Mouse (Mus musculus) liver, postnatal 0 days (tissue): ENCODE data around the gene Ift22. TPM values are rescaled to one million over a fixed set of nuclear protein-coding genes. Genes with fewer than 3 reads are reported as not detected.

Experiments
- ATAC-seq: fragments of 200-750 bp; cut with Nextera tagmentation; 2 replicates; pipeline ENCODE4 v1.8.0; 2017; ENCODE audit warnings: mild to moderate bottlenecking, moderate library complexity
- DNase-seq: peaks from one replicate; pipeline ENCODE4 v3.0.0-alpha.2; 2016
- H3K27ac ChIP-seq: fragments of 300-500 bp; sonication (generic); 2 replicates; pipeline ENCODE4 v1.5.1; 2014; ENCODE audit warnings: antibody characterized with exemption, moderate library complexity, mild to moderate bottlenecking, low read depth
- H3K27me3 ChIP-seq: fragments of 300-500 bp; sonication (generic); 2 replicates; pipeline ENCODE4 v1.6.1; 2014; ENCODE audit warnings: low read length, control low read depth, mixed read lengths; ENCODE audit not compliant: insufficient read depth
- H3K36me3 ChIP-seq: fragments of 300-500 bp; sonication (generic); replicated peaks from 2 replicates; pipeline ENCODE4 v1.6.1; 2014; ENCODE audit warnings: mild to moderate bottlenecking, control low read depth, low read length, moderate library complexity, mixed read lengths; ENCODE audit not compliant: insufficient read depth
- H3K4me1 ChIP-seq: fragments of 300-500 bp; sonication (generic); 2 replicates; pipeline ENCODE4 v1.6.1; 2014; ENCODE audit warnings: antibody characterized with exemption, mild to moderate bottlenecking, control low read depth; ENCODE audit not compliant: insufficient read depth
- H3K4me2 ChIP-seq: fragments of 300-500 bp; sonication (generic); 2 replicates; pipeline ENCODE4 v1.6.1; 2014; ENCODE audit warnings: low read depth, mild to moderate bottlenecking, low read length, moderate library complexity, mixed read lengths
- H3K4me3 ChIP-seq: fragments of 300-500 bp; sonication (generic); 2 replicates; pipeline ENCODE4 v1.5.1; 2014; ENCODE audit warnings: low read depth, low read length
- H3K9ac ChIP-seq: fragments of 300-500 bp; sonication (generic); replicated peaks from 2 replicates; pipeline ENCODE4 v1.6.1; 2014; ENCODE audit warnings: mild to moderate bottlenecking, moderate library complexity
- H3K9me3 ChIP-seq: fragments of 300-500 bp; sonication (generic); 2 replicates; pipeline ENCODE4 v1.6.1; 2016; ENCODE audit warnings: mild to moderate bottlenecking, control low read depth, low read length, mixed read lengths
- CTCF ChIP-seq: sonication (generic); IDR thresholded peaks from 2 replicates; pipeline ENCODE4 v1.5.1; 2016; ENCODE audit warnings: antibody characterized with exemption, low read depth
- EP300 ChIP-seq: IDR thresholded peaks from 2 replicates; pipeline ENCODE4 v1.6.1; 2016; ENCODE audit warnings: antibody characterized with exemption, low read depth, mild to moderate bottlenecking
- whole genome bisulfite sequencing: fragments of 180-500 bp; shearing (Covaris S2); extraction: QIAGEN DNeasy Blood & Tissue Kit; methylation state at CpG from one replicate; pipeline ENCODE4 v1.1.7; 2014; ENCODE audit not compliant: insufficient replicate concordance; 5-methylcytosine and 5-hydroxymethylcytosine counted together
- polyA plus RNA-seq: library from polyadenylated mRNA; unstranded; fragments of >200 nt; fragmentation: Nextera tagmentation; extraction: Ambion mirVana; gene quantifications from 2 replicates; pipeline ENCODE4 v1.2.1, GENCODE M21; 2015

Gene Ift22
- polyA plus RNA-seq, 1 experiment from 2014 or later = 9.8 TPM

DNA sequence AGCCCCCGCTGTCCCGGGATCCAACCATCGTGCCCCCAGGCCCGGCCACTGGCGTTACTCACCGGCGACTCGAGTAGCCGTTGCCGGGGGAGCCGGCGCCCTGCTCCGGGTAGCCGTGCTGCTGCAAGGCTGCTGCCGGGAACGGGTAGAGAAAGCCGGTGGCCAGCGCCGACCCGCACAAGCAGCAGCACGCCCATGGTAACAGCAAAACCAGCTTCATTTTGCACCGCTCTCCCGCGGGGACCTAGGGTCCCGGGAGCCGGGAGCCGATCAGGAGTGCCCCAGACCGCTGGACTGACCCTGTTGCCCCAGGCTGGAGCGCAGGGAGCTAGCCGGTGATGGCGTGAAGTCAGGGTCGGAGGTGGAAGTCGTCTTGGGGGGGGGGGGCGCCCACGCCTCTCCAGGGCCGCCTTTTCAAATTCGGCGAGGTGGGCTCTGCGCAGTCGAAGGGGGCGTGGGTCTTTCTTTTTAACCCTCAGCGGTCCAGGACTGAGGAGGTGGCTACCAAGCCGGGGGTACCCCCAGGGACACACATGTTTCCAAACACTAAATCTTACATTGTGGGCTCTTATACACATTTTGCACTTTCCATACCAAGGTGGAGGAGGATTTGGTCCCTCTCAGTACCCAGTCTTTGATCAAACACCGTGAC is 25.0 kb upstream of the Ift22 start, which contains the start of gene Col26a1:
Col26a1 (minus strand) TSS at position 422 of the 652 bp plus-strand sequence.
- DNase-seq (no peak), ATAC-seq (no peak)
- H3K9ac ChIP-seq = no peak within 1 kb of the TSS
- H3K27me3 ChIP-seq = peaks cover 37% of the 10 kb centered on the region
- TF ChIP-seq CTCF = no peak
- no peak for TF ChIP-seq EP300
- 0 out of 2 replicates have a peak, but pooled peaks cover 2% of the 10 kb centered on the region for H3K4me1 ChIP-seq
- no peak within 1 kb of the TSS for H3K27ac ChIP-seq
- H3K36me3 ChIP-seq = no peaks in the 10 kb centered on the region
- H3K4me2 ChIP-seq = no peak within 1 kb of the TSS
- H3K4me3 ChIP-seq = 0 out of 2 replicates have a peak within 1 kb of the TSS, but pooled peaks have one; percentile 2
- H3K9me3 ChIP-seq = no peaks in the 10 kb centered on the region
- 2% methylated on average over 43 of the region's 44 CpGs for WGBS

DNA sequence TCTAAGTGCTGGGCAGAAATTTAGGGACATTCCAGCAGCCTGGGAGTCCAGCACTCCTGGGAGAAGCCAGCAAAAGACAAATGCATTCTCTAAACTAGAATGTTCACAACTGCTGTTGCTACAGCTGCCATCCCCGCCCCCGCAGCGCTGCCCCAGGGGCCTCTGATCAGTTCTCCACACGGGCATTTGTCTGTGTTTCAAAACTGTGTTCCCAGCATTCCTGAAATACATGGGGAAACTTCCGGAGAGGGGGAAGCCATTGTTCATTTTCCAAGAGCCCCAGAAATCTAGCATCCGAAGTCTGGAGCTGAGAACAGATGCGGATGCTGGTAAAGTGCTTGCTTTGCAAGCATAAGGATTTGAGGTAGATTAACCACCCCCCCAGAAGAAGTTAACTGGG is 21.0 kb upstream of the Ift22 start:
- Histone ChIP-seq H3K4me2 (no peak overlapping the region), H3K27ac (no peak overlapping the region), H3K9me3 (no peaks in the 10 kb centered on the region), H3K9ac (no peak overlapping the region), H3K4me1 (0 out of 2 replicates have a peak, but pooled peaks cover 2% of the 10 kb centered on the region), H3K36me3 (no peaks in the 10 kb centered on the region), H3K4me3 (no peak overlapping the region), H3K27me3 (peaks cover 28% of the 10 kb centered on the region)
- DNase-seq = no peak
- ATAC-seq = no peak
- 49% methylated on average over 7 of the region's 7 CpGs for WGBS
- TF ChIP-seq EP300 = no peak
- TF ChIP-seq CTCF = no peak

DNA sequence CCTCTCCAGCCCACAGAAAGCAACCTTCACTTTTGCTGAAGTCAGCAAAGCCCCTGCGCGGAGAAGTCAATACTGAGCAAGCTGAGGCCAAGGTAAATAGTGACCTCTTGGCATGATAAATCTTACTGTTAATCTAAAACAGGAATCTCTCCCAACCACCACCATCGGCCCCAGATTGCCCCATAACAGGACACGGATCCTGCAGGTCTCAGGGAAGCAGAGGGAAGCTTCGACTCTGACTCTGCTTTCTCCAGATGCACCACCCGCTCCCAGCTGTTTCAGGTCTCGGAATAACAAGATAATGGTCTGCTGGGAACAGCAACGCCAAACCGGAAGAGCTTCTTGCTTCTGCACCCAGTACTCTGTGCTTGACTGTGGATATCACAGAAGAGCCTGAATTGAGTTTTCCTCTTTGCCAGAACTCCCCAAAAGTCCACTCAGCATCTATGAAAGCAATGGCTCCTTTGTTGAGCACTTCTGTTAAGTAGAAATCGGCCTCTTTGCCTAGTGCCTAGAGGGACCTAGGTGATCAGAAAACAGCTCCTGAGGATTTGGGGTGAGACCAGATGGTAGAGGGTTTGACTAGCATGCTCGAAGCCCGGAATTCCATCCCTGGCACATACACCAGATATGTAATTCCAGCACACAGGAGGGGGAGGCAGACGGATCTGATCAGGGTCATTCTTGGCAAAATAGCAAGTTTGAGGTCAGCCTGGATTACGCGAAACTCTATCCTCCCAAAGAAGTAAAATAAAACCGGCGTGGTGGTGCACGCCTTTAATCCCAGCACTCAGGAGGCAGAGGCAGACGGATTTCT is 19.2 kb upstream of the Ift22 start:
- H3K4me3 ChIP-seq = no peak overlapping the region
- DNase-seq (no peak), ATAC-seq (no peak)
- WGBS = 54% methylated on average over 19 of the region's 19 CpGs
- H3K27ac ChIP-seq = no peak overlapping the region
- no peaks in the 10 kb centered on the region for H3K4me1 ChIP-seq
- H3K4me2 ChIP-seq = no peak overlapping the region
- no peaks in the 10 kb centered on the region for H3K36me3 ChIP-seq
- H3K27me3 ChIP-seq = peaks cover 10% of the 10 kb centered on the region
- TF ChIP-seq CTCF (no peak), EP300 (no peak)
- H3K9me3 ChIP-seq = no peaks in the 10 kb centered on the region
- no peak overlapping the region for H3K9ac ChIP-seq

DNA sequence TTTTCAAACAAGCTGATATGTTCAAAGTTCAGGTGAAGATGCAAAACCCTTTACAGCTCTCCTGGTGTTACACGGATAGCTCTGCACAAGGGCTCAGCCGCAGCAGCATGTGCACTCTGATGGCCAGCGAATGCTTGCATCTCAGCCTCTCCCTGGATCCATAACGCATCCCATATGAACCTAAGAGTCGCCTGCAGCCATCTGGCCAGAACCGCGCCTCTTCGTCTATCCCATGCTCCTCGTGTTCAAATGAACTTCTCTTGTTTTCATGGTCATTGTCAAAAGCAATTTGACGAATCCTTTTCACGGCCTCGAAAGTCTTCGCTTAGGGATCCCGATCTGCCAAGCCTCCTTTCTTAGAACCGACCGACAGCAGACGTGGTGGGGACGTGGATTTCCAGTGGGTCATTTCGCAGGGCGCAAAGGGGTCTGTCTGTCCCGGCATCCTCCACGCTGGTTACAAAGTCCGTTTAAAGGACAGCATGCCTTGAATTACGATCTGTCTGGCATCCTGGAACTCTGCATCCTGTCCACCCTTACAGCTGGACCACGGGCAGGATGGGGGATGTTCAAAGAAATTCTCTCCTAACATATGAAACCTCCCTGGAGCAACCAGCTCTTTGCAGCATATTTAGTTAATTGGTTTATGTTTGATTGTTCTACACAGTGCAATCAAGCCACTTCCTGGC is 13.0 kb upstream of the Ift22 start:
- H3K27me3 ChIP-seq = no peaks in the 10 kb centered on the region
- DNase-seq = no peak
- H3K4me1 ChIP-seq = no peaks in the 10 kb centered on the region
- no peaks in the 10 kb centered on the region for H3K9me3 ChIP-seq
- no peaks in the 10 kb centered on the region for H3K36me3 ChIP-seq
- ATAC-seq = no peak
- H3K4me3 ChIP-seq = no peak overlapping the region
- no peak overlapping the region for H3K4me2 ChIP-seq
- no peak overlapping the region for H3K27ac ChIP-seq
- H3K9ac ChIP-seq = no peak overlapping the region
- no peak for TF ChIP-seq EP300
- TF ChIP-seq CTCF = no peak
- WGBS = 62% methylated on average over 25 of the region's 25 CpGs

DNA sequence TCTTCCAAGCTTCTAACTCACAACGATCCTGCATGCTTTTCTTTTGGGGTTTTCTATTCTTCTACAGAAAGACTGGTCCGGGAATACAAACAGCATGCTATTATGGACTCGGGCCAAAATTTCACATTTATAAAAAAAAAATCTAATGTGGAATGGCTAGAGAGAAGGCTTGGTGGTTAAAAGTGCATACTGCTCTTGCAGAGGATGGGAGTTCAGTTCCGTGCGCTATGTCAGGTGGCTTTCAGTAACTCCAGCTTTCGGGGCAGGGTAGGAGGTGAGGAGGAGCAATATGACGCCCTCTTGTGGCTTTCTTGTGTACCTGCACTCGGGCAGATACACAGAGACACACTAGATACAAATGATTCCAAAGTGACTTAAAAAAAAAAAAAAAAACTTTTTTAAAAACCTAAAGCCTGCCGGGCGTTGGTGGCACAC is 12.4 kb upstream of the Ift22 start:
- ATAC-seq (no peak), DNase-seq (no peak)
- no peaks in the 10 kb centered on the region for H3K27me3 ChIP-seq
- H3K4me3 ChIP-seq = no peak overlapping the region
- 62% methylated on average over 10 of the region's 10 CpGs for WGBS
- TF ChIP-seq EP300 (no peak), CTCF (peak; percentile 33; the same call in 1 of the 2 replicates)
- H3K9me3 ChIP-seq = no peaks in the 10 kb centered on the region
- no peaks in the 10 kb centered on the region for H3K36me3 ChIP-seq
- no peak overlapping the region for H3K4me2 ChIP-seq
- no peak overlapping the region for H3K9ac ChIP-seq
- H3K4me1 ChIP-seq = no peaks in the 10 kb centered on the region
- no peak overlapping the region for H3K27ac ChIP-seq

DNA sequence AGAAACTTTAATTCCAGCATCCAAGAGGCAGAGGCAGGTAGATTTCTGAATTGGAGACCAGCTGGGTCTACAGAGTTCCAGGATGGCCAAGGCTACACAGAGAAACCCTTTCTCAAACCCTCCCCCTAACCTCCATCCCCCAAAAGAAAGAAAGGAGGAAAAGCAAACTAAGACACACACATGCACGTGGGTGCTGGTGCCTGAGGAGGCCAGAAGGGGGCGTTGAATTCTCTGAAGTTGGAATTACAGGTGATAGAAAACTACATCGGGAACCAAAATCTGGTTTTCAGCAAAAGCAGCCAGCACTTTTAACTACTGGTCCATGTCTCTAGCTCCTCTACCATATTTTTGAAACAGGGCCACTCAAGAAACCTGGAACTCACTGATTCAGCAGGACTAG is 3.3 kb upstream of the Ift22 start:
- H3K4me2 ChIP-seq = no peak overlapping the region
- TF ChIP-seq EP300 = no peak
- TF ChIP-seq CTCF = no peak
- H3K9me3 ChIP-seq = no peaks in the 10 kb centered on the region
- H3K27ac ChIP-seq = no peak overlapping the region
- no peaks in the 10 kb centered on the region for H3K27me3 ChIP-seq
- H3K36me3 ChIP-seq = no peaks in the 10 kb centered on the region
- DNase-seq (no peak), ATAC-seq (no peak)
- H3K4me3 ChIP-seq = no peak overlapping the region
- 44% methylated on average over 3 of the region's 3 CpGs for WGBS
- no peak overlapping the region for H3K9ac ChIP-seq
- H3K4me1 ChIP-seq = no peaks in the 10 kb centered on the region
